Mouse (Mus musculus) frontal cortex, postnatal 14 days (tissue): ENCODE data around the gene Slco3a1.
A peak's percentile ranks its signal among the peaks of the same experiment; 100 is the strongest.

ENCODE experiments used
- DNase-seq, 2 experiments: peaks; one replicate each; pipeline ENCODE4 v3.0.0; 2022; ENCODE audit warnings: low spot score in 2 of 2

Slco3a1 gene

DNA sequence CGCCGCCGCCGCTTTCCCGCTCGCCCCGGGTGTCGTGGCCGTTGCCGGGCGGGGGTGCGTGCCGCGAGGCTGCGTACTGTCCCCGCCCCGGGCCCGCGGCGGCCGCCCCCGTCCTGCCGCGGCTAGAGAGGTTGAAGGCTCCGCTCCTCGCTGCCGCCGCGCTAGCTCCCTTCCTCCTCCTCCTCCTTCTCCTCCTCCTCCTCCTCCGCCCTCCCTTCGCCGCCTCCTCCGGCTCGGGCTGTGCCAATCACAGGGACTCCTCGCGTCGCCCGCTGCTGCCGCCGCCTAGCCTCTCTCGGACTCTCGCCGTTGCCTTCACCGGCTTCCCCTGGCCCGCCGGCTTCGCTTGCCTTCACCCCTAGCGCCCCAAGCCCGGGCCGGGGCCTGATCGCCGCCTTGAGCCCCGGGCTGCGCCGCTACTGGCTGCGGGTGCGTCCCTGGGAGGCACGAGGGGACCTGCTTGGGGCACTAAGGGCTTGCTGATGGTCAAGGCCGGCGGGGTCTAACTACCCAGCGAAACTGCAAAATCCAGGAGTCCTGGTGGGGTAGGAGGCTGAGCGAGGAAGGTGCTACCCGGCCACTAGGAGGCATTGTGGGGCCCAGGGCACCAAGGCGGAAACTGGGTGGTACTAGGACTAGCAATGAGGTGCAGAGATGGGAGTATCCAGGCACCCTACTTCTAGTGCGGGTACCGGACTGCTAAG lies at the start of gene Slco3a1:
Slco3a1 (minus strand) TSS at position 173 of the 704 bp plus-strand sequence.
- peak; percentile 46 to 66 for DNase-seq

DNA sequence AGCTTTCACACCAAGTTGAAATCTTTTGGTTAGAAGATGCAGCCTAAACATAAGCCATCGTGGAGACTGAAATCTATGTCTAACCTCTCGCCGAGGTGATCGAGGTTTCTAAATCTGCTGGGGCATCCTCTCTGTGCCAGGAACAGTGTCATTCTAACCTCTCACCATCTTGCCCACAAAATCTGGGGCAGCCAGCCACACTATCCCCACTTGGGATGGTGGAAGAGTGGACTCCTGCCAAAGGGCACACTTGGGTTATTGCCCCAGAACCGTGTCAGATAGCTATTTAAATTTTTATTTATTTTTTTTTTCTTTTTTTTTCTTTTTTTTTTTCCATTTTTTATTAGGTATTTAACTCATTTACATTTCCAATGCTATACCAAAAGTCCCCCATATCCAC lies 46.4 kb upstream of the Slco3a1 start:
- DNase-seq: no peak

DNA sequence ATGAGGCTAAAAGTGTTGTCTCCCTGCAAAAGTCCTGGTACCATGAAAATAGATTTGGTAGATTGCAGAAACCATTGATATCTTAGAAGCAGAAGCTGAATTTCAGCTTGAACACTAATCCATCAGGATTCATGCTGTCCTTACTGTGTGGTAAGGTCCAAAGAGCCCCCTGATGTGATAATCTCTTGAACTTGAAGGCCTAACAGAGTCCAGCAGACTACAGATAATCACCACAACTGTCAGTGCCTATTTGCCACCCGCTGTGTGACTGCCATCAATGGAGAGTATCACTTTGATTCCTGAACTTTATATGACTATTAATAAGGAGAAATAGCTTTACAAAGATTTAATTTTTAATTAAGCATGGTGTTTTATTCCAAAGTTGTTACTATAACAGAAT lies 24.8 kb upstream of the Slco3a1 start:
- no peak for DNase-seq

DNA sequence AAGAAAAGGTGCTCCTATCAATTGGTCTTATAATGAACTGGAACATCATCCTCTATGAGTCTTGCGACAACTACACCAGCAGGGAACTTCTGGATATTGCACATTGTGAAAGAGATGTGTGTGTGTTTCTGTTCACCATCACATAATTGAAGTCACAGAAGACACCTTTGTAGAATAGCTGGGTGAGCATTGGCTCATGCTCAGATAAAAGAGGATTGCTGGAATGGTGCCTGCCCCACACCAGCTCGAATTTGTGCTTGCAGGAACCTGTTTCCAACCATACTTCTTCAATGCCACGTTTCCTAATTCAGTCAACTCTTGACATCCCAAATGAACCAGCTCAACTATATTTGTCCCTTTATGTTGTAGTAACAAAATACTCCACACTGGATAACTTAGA lies 21.1 kb upstream of the Slco3a1 start:
- DNase-seq: no peak

DNA sequence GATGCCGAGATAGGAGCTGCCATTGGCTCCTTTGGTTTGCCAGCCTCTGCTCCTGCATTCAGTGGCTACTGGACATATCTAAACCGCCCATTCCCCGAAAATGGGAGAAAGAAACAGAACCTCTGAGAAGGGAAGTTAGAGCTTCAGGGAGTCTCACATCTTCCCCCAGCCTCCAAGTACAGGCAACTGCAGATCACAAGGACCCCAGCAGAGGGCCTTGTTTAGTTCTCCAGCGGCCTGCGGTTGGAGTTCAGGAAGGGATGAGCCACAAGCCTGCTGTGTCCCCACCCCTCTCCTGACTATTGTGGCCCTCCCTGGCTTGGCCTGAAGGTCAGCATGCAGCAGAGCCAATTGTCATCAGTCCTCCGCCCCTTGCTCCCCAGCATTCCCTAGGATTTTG lies 836 bp upstream of the Slco3a1 start:
- DNase-seq: peak; percentile 42 to 68

DNA sequence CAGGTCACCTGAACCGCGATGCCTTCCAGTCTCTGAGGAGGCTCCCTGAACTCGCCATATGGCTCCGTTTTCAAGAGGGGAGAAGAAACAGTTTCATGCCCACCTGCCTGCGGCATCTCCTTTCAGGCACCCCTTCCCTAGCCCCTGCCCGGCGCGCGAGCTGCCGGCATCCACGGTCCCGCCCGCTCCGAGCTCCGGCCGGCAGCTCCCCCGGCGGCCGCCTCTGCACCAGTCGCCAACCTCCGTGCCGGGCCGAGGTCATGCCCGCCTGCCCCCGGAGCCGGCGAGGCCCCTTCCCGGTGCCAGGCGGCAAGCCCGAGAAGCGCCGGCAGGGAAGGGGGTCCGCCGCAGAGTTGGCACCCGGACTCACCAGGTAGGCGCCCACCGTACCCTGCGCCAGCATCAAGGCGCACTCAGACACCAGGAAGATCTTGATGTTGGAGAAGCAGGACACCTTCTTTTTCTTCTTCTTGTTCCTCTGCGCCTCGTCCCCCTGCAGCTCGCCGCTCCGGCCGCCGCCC lies 479 bp downstream of the Slco3a1 start:
- DNase-seq: peak; percentile 14 to 37

DNA sequence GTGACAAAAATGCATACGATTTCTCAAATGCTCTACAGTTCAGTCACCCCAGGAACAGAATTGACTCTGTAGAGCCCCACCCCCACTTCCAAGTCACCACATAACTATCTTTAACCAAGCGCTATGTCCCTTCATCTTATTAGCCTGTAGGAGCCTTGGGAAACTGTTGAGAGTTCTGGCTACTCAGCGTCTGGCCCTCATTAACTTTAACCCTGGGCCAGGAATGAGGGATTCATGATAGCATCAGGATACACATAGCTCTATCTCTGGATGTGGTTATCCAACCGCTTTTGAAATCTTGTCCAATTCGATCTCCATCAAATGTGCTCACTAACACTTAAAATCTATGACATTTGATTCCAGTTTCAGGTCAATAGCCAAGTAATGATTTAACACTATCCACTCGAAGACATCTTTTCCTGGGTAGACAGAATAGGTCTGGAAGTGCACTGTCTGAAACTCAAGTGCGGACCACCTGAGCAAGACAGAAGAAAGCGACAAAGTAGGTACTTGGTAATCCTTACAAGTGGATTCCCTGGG lies 1.4 kb downstream of the Slco3a1 start:
- no peak for DNase-seq

DNA sequence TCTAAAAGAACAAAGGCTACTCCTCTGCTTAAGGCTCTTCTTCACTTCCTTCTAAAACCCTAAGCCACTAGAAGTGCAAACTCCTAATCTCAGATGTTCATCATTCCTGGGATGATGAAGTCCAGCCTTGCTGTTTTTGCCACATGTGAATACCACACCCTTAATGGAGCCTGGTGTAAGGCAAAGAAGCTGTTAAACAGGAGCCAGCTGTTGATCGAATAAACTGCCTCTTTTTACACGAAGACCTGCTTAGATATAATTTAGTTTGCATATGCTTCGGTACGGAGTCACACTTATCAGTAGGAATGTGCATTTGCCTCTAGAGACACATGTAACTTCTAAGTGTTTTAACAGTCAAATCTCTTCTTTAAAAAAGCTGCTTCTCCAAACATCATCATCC lies 2.0 kb downstream of the Slco3a1 start:
- no peak for DNase-seq

DNA sequence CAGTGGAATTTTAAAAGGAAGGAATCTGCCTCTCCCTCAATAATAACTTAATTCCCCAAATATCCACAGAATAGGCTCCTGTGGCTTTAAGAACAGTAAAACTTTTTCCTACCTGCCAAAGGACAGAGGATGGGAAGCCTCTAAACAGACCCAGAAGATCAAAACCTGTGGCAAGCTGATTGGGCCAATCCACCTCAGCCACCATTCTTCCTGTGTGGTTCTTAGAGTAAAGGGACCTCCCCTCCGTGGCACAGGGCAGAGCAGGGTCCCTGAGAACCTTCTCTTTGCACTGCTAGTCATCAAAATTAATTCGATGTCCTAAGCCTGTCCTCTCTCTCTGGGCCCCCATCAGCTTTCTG lies 2.6 kb downstream of the Slco3a1 start:
- DNase-seq: no peak

DNA sequence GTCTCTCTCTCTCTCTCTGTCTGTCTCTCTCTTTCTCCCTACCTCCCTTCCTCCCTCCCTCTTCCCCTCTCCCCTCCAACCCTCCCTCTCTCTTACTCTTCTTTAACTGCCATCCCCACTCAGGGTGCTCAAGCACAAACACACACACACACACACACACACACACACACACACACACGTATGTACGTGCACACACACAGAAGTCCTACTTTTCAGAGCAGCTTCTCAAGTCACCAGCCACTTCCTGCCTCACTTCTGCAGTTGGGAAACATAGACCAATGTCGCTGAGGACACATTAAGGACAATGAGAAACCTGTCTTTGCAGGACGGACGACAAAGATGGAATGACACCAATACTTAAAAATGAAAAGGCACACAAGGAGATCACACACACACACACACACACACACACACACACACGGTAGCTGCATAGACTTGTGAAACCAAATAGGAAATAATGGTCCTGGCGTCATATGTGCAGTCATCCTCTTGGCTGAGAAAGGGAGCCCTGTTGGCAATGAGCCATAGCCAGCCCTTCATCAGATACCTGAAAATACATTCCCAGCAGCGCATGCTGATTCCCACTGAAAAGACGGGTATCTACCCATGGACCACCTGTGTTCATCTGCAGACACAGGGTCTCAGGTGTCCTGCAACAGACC lies 3.1 kb downstream of the Slco3a1 start:
- no peak for DNase-seq

DNA sequence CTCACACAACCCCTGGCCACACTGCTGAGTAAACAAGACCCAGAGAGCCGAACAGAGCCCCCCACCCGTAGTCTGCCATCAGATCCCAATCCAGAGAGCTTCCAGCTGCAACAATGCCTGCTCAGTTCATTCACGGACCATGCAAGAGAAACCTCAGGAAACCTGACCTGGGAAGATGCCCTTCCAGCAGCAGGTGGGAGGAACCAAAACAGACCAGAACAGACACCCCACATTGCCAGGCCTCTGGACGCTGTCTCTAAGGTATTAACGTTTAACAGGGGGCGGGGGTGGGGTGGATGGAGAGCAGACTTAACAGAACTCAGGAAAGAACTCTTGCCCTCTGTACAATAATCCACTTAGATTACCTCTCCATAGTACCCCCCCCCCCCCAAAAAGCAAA lies 4.9 kb downstream of the Slco3a1 start:
- DNase-seq: no peak

DNA sequence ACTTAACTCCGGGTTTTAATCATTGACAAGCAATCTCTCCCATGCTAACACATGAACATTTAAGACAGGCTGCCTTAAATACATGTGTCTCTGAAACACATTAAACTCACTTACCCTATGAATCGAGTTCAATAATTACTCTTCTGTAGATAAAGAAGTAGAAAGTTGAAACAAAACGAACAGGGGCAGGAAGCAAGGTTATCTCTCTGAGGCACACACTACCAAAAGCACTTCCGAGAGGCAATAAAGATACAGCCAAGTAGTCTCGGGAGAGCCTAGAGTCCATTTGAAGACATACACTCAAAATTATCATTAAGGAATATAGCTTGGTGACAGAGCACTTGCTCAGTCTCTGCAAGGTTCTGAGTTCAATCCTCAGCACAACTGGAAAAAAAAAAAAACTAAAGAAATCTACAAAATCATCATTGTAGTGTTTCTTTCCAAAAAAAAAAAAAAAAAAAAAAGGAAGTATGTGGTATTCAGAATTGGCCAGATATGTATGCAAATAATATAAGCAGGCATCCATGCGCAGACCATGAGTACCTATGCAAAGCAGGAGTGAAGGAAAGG lies 5.5 kb downstream of the Slco3a1 start:
- DNase-seq: no peak

DNA sequence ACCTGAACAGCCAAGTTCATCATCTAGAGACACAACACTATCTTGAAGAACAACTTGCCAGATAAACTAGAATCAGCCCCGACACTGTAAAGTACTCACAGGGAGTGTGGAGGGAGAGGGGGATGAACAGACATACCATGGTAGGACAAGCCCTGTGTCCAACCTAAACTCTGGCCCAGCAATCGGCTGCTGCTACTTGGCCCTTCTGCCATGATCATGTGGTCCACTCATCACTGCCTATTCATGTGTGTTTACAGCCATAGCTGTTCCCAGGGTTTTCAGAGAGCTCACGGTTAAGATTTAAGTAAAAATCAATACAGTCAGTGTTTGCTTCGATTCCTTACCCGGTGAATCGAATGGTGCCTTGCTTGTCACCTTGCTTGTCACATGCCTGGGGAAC lies 7.9 kb downstream of the Slco3a1 start:
- no peak for DNase-seq

DNA sequence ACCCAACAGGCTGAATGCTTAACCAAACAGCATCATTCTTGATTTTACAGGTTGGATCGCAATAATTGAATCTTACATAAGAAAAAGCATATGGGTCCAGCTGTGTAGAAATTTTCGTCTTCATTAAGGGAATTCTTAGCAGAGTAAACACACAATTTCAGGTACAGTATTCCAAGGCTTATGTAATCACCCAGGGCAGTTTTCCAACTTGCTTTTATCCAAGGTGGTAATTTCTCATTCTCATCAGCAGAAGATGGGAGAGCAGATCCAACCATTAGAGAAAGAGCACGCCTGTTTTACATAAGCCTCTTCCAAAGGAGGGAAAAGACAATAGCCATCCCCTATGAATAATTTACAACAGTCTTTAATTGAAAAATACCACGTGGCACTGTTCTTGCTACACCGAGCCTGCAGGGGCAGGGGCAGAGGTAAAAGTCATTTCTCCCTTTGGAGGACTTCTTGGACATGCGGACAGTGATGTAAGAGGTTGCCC lies 9.0 kb downstream of the Slco3a1 start:
- DNase-seq: no peak

DNA sequence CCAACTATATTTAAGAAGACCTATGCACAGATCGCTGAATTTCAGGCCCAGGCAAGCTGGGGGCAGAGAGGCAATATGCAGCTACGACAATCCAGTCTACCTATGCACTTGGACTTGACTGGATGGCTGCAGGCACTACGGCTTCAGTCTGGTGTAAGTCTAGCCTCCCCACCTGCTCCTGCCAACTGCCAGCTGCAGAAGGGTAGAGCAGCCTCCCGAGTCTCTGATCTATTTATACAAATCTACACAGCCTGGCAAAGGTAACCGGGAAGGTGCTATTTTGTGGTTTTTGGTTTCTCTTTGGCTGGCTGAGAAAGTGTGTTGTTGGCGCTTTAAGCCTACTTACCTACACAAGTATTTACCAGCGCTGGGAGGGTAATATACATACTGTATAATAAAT lies 10.3 kb downstream of the Slco3a1 start:
- DNase-seq: no peak

DNA sequence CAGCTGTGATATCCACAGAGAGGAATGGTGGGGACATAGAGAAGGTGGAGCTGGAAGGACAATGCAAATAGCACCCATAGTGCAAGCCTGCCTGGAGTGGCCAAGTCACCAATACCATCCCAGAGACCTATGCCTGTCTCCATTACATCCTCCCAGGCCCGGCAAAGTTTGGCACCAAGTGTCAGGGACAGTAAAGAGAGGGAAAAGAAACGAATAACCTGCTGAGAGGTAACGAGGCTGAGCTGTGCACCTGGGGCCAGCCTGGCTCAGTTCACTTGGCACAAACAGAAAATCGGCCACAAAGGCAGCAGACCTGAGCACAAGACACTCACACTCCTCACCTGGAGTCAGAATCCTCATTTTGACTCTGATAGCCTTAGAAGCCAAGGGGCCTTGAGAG lies 12.6 kb downstream of the Slco3a1 start:
- DNase-seq: no peak

DNA sequence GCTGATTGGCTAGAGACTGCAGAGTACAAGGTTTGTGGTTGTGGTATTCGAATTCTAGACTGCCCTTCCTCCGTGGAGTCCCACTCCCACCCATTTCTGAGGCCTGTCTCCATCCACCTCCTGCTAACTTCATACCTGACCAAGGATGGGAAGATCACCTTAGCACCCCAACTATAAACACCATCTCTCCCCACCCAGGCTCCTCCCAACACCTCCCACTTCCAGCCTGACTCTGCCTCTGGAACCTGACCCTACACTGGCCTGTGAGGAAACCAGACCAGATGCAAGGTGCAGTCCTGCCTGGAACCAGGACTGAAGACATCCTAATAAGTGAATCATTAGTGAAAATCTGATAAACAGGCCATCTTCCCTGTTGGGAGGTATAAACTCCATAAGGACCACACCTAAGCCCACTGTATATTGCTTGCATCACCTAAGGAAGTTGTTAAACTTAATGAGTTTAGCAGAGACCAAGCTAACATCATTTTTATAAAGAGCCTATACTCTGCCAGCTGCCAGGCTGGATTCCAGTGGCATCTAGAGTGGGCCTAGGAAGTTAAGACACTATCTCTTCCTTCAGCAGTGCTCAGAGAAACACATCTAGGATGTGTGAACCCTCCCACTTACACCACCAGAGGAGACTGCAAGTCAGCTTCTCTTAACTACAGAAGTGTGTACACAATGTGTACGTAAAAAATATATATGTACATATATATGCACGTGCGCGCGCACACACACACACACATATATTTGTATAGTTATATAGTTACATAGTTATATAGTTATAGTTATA lies 13.5 kb downstream of the Slco3a1 start:
- DNase-seq: no peak

DNA sequence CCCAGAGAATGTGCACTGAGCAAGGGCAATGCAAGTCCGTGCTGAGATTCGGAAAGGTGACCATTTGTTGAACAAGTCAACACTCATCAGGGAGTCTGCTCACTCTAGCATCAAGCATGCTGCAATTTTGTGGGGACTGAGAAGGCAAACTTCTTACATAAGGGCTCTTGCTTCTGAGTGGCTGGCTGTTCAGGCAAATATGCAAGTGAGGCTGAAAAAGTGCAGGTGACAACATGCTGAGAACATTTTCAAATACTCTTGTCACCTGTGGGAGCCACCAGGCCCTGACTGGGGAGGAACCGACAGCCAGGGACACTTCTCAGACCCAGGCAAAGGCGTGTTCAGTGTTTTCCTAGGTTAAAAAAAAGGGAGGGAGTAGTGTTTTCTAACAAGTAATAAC lies 18.4 kb downstream of the Slco3a1 start:
- DNase-seq: no peak

DNA sequence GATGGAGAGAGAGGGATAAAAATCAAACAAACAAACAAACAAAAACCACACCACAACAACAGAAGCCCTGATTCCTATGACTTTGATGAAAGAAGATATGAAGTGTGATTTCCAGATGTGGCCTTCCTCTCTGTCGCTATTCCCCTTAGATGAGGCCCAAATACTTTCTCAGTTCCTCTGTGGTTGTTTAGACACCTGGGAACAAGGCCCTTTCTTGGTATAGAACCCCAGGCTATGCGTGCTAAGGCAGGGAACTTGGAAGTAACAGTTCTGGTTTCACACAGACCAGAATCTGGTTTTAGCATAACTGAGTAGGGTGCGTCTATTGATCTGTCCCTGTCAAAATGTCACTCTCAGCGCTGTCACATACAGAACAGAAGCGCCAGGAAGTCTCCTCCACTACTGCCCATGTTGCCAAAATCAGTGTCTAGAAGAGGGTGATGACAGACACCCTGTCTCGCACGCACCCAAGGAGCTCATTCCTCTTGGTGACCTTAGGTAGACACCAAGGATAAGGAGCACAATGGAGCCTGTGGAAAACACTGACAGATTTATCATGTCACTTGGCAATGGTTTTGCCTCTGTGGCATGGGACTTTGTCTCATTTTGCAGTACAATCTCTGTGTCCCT lies 23.0 kb downstream of the Slco3a1 start:
- no peak for DNase-seq

DNA sequence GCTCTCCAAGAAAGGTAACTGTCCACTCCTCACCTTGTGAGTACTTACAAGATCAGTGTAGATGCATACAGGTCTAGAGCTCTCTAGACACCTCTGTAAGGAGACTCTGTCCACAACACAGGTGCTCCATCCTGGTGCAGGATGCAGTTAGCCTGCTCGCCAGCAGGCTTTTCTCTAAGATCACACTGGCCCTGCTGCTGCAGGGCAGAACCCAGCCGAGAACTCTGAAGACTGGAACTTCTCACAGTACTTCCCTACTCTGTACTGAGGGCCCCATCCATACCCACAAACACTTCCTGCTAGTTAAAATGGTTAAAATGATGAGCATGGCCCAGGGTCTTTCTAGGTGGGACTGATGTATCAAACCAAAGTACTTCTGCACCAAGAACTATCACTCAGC lies 24.7 kb downstream of the Slco3a1 start:
- no peak for DNase-seq

DNA sequence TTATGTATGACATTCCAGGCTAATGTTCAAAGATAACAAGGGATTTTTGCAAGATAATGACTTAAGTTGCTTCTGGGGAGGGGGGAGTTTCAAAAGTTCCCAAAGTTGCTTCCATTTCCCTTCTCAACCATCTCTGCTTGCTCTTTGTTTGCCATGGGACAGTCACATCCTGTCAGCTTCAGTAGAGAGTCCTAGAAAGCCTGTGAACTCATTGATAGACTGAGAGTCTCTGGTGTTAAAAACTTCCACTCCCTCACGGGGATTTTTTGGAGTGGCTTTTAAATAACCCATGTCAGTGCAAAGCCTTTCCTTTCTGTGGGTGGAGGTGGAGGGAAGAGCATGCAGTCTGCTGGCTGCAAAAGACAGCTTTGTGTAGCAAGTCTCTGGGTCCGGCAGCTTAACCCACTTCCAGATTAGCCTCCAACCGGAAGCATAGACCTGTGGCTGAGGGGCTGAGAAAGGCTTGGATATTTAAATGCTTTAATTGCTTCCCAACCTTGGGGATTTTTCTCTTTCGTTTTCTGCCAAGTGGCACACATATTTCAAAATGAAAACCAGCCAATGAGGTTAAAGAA lies 25.3 kb downstream of the Slco3a1 start:
- DNase-seq: no peak
